Mouse (Mus musculus) myocyte (in vitro differentiated cells): ENCODE measurements at regions not wholly inside any gene's neighbourhood (a gene's known extent, or its start where the extent isn't known, plus 50 kb on each side); places are given as distances from the start of the nearest gene placed in this dataset.

Experiments
- H3K27me3 ChIP-seq: one replicate; pipeline ENCODE4 v1.6.1; 2011; ENCODE audit not compliant: control insufficient read depth, insufficient read depth, insufficient read length
- H3K36me3 ChIP-seq: one replicate; pipeline ENCODE4 v1.6.1; 2011; ENCODE audit not compliant: control insufficient read depth, insufficient read depth
- H3K4me2 ChIP-seq: one replicate; pipeline ENCODE4 v1.6.1; 2011; ENCODE audit warnings: low read depth, control low read depth
- H3K4me3 ChIP-seq: one replicate; pipeline ENCODE4 v1.5.1; 2011; ENCODE audit warnings: mild to moderate bottlenecking, control low read depth, moderate library complexity
- H3K79me2 ChIP-seq: one replicate; pipeline ENCODE4 v1.6.1; 2011; ENCODE audit not compliant: control insufficient read depth, insufficient read depth
- H3ac ChIP-seq: one replicate; pipeline ENCODE4 v1.6.1; 2011; ENCODE audit not compliant: control insufficient read depth, insufficient read length
- CEBPB ChIP-seq: IDR thresholded peaks from 2 replicates; pipeline ENCODE4 v1.6.1; 2011; ENCODE audit warnings: mild to moderate bottlenecking, moderate library complexity; ENCODE audit not compliant: poor library complexity, insufficient read depth, severe bottlenecking
- E2F4 ChIP-seq: IDR thresholded peaks from one replicate; pipeline ENCODE4 v1.6.1; 2011; ENCODE audit warnings: mild to moderate bottlenecking, control low read depth, moderate library complexity; ENCODE audit not compliant: insufficient read depth
- MAX ChIP-seq: IDR thresholded peaks from one replicate; pipeline ENCODE4 v1.6.1; 2011; ENCODE audit warnings: low read depth, mild to moderate bottlenecking, control low read depth
- MYOD1 ChIP-seq, 3 experiments: IDR thresholded peaks; one replicate each; pipeline ENCODE4 v1.6.1; 2011; ENCODE audit warnings: control low read depth in 2 of 3, low read depth in 2 of 3, mild to moderate bottlenecking in 2 of 3, moderate library complexity in 1 of 3; ENCODE audit not compliant: insufficient read length in 2 of 3, control insufficient read depth in 1 of 3
- MYOG ChIP-seq, 3 experiments: IDR thresholded peaks; one replicate each; pipeline ENCODE4 v1.6.1; 2011; ENCODE audit warnings: control low read depth in 2 of 3, low read depth in 2 of 3, mild to moderate bottlenecking in 2 of 3; ENCODE audit not compliant: insufficient read length in 2 of 3, control insufficient read depth in 1 of 3, insufficient read depth in 1 of 3
- POLR2A ChIP-seq: IDR thresholded peaks from one replicate; pipeline ENCODE4 v1.6.1; 2011; ENCODE audit warnings: low read depth, mild to moderate bottlenecking, control low read depth, moderate library complexity; ENCODE audit not compliant: insufficient read length
- POLR2AphosphoS2 ChIP-seq: IDR thresholded peaks from one replicate; pipeline ENCODE4 v1.6.1; 2011; ENCODE audit warnings: low read depth, control low read depth; ENCODE audit not compliant: insufficient read length
- REST ChIP-seq: IDR thresholded peaks from one replicate; pipeline ENCODE4 v1.6.1; 2011; ENCODE audit warnings: mild to moderate bottlenecking, control low read depth, moderate library complexity; ENCODE audit not compliant: insufficient read depth, insufficient read length
- SRF ChIP-seq: IDR thresholded peaks from one replicate; pipeline ENCODE4 v1.6.1; 2011; ENCODE audit warnings: low read depth; ENCODE audit not compliant: control insufficient read depth, insufficient read length
- TCF12 ChIP-seq: IDR thresholded peaks from one replicate; pipeline ENCODE4 v1.6.1; 2011; ENCODE audit warnings: mild to moderate bottlenecking, control low read depth; ENCODE audit not compliant: poor library complexity, insufficient read depth, severe bottlenecking
- TCF3 ChIP-seq: IDR thresholded peaks from one replicate; pipeline ENCODE4 v1.6.1; 2011; ENCODE audit warnings: low read depth, control low read depth; ENCODE audit not compliant: insufficient read length
- USF1 ChIP-seq: IDR thresholded peaks from one replicate; pipeline ENCODE4 v1.6.1; 2011; ENCODE audit warnings: low read depth, mild to moderate bottlenecking, control low read depth, moderate library complexity

DNA sequence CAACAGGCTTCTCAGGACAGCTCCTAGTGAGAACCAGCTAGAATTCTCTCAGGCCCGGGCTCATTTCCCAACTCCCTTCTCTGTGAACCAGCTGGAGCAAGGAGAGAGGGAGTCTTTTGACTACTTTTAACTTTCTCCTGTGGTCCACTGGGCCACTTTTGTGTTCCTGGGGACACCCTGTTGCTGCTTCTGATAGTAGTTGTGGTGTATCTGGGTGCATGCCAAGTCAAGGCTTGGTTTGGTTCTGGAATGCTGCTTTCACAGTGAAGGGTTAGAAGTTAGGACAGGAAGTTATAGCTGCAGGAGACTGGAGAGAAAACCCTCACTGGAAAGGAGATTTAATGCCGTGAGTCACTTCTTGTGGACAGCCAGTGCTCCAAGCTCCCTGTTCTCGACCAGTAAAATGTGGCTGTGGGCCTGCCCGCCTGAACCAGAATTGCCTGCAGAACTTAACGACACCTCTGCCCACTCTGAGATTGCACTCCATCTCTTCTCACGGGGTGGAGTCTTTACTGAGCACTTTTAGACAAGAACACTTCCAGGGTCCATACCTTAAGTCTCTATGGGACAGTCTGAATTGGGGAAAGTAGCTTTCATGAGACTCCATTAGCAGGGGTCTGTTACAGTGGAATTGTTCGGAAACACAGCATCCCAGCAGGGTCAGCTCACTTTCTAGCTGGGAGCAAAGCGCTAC is 97.0 kb upstream of the Myocd start:
- Histone ChIP-seq H3K27me3 (no peaks in the 10 kb centered on the region), H3K79me2 (no peaks in the 10 kb centered on the region), H3K36me3 (no peaks in the 10 kb centered on the region), H3K4me3 (no peak overlapping the region), H3K4me2 (peak overlapping the region; percentile 69), H3ac (no peak overlapping the region)
- TF ChIP-seq MYOG (IDR thresholded peaks at IDR 0.05; ENCODE audit: control insufficient read depth in 1 of 3, insufficient read depth in 1 of 3, insufficient read length in 2 of 3, low read depth in 2 of 3): no peak
- no peak for TF ChIP-seq TCF12
- TF ChIP-seq POLR2AphosphoS2: no peak
- TF ChIP-seq TCF3: no peak
- TF ChIP-seq REST: no peak
- TF ChIP-seq CEBPB: no peak
- TF ChIP-seq SRF: no peak
- no peak for TF ChIP-seq E2F4
- TF ChIP-seq USF1: no peak
- no peak for TF ChIP-seq MYOD1 (IDR thresholded peaks at IDR 0.05; ENCODE audit: control insufficient read depth in 1 of 3, insufficient read length in 2 of 3, low read depth in 2 of 3)
- TF ChIP-seq POLR2A: no peak
- TF ChIP-seq MAX: no peak

DNA sequence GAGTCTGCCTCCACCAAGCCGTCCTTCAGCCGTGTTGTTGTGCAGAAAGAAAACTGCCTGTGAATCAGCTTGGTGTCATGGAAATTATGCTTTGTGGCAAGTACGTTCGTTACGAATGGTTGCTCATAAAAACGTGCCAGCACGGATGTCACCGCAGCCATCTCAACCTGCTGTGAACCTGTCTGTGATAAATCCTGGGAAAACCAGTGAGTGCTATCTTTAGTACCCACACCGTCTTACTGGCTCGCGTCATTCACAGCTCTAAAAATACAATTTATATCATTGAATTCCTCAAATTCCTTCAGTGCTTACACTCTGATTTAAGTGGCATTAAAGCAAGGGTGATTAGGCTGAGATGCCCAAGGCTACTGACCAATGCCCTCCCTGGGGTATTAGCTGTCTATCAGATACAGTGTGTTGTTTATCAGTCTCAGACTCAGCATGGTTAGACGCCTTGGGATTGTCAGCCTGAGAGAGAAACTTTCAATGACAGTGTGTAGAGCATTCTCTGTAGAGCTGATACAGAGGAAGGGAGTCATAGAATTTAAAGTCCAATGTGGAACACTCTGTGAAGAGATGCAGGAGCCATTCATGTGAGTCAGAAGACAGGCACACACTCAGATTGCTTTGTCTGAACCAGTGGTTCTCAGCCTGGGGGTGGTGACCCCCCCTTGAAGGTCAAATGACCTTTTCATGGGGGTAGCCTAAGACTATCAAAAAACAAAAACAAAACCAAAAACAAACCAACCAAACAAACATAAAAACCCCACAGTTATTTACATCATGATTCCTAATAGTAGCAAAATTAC is 96.2 kb upstream of the Myocd start:
- Histone ChIP-seq H3K36me3 (no peaks in the 10 kb centered on the region), H3K4me2 (peak overlapping the region; percentile 69), H3K4me3 (no peak overlapping the region), H3ac (no peak overlapping the region), H3K79me2 (no peaks in the 10 kb centered on the region), H3K27me3 (no peaks in the 10 kb centered on the region)
- no peak for TF ChIP-seq CEBPB
- peak in 2 of 3 experiments; percentile 36 to 62 for TF ChIP-seq MYOD1 (IDR thresholded peaks at IDR 0.05; ENCODE audit: control insufficient read depth in 1 of 3, insufficient read length in 2 of 3, low read depth in 2 of 3)

GRCm38 (mm10) chr11:65364910-65365309 is 95.1 kb upstream of the Myocd start:
- no peak for TF ChIP-seq POLR2A
- TF ChIP-seq MYOD1 (IDR thresholded peaks at IDR 0.05; ENCODE audit: control insufficient read depth in 1 of 3, insufficient read length in 2 of 3, low read depth in 2 of 3): no peak
- TF ChIP-seq MAX: no peak
- no peak for TF ChIP-seq CEBPB
- no peak for TF ChIP-seq TCF3
- no peak for TF ChIP-seq REST
- no peak for TF ChIP-seq MYOG (IDR thresholded peaks at IDR 0.05; ENCODE audit: control insufficient read depth in 1 of 3, insufficient read depth in 1 of 3, insufficient read length in 2 of 3, low read depth in 2 of 3)
- TF ChIP-seq SRF: no peak
- no peak for TF ChIP-seq POLR2AphosphoS2
- TF ChIP-seq USF1: no peak
- no peak for TF ChIP-seq E2F4
- TF ChIP-seq TCF12: no peak
- Histone ChIP-seq H3K36me3 (no peaks in the 10 kb centered on the region), H3K4me3 (no peak overlapping the region), H3ac (no peak overlapping the region), H3K27me3 (no peaks in the 10 kb centered on the region), H3K4me2 (no peak overlapping the region), H3K79me2 (no peaks in the 10 kb centered on the region)

DNA sequence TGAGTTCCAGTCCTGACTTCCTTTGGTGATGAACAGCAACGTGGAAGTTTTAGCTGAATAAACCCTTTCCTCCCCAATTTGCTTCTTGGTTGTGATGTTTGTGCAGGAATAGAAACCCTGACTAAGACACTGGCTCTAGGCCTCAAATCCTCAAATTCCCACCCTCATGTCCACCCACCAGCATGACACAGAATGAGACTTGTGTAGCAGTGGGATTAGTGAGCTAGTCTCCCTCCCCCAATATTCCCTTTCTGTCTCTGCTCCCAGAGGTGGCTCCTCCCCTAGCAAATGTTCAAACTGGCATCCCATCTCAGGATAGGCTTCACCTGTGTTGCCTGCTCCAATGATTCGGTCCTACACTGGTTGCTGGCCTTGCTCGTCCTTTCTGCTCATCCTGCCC is 94.1 kb upstream of the Myocd start:
- H3K79me2 ChIP-seq: no peaks in the 10 kb centered on the region
- H3ac ChIP-seq: no peak overlapping the region
- H3K36me3 ChIP-seq: no peaks in the 10 kb centered on the region
- no peaks in the 10 kb centered on the region for H3K27me3 ChIP-seq
- H3K4me3 ChIP-seq: no peak overlapping the region
- TF ChIP-seq TCF12 (no peak), REST (no peak), POLR2A (no peak), POLR2AphosphoS2 (no peak), MYOD1 (IDR thresholded peaks at IDR 0.05; ENCODE audit: control insufficient read depth in 1 of 3, insufficient read length in 2 of 3, low read depth in 2 of 3) (no peak), MYOG (IDR thresholded peaks at IDR 0.05; ENCODE audit: control insufficient read depth in 1 of 3, insufficient read depth in 1 of 3, insufficient read length in 2 of 3, low read depth in 2 of 3) (no peak), E2F4 (no peak), TCF3 (no peak), MAX (no peak), SRF (no peak), USF1 (no peak)
- H3K4me2 ChIP-seq: no peak overlapping the region

GRCm38 (mm10) chr11:65360729-65361128 is 90.9 kb upstream of the Myocd start:
- H3K79me2 ChIP-seq: no peaks in the 10 kb centered on the region
- no peak for TF ChIP-seq MYOD1 (IDR thresholded peaks at IDR 0.05; ENCODE audit: control insufficient read depth in 1 of 3, insufficient read length in 2 of 3, low read depth in 2 of 3)
- no peak for TF ChIP-seq MAX
- no peak for TF ChIP-seq POLR2A
- TF ChIP-seq TCF12: no peak
- TF ChIP-seq CEBPB: no peak
- TF ChIP-seq REST: no peak
- TF ChIP-seq USF1: no peak
- no peak for TF ChIP-seq POLR2AphosphoS2
- no peak for TF ChIP-seq MYOG (IDR thresholded peaks at IDR 0.05; ENCODE audit: control insufficient read depth in 1 of 3, insufficient read depth in 1 of 3, insufficient read length in 2 of 3, low read depth in 2 of 3)
- no peak for TF ChIP-seq TCF3
- TF ChIP-seq SRF: no peak
- TF ChIP-seq E2F4: no peak
- H3K4me2 ChIP-seq: no peak overlapping the region
- no peak overlapping the region for H3ac ChIP-seq
- no peak overlapping the region for H3K4me3 ChIP-seq
- no peaks in the 10 kb centered on the region for H3K36me3 ChIP-seq
- no peaks in the 10 kb centered on the region for H3K27me3 ChIP-seq
